Mouse (Mus musculus): ENCODE results near the gene Fut7.

Gene Fut7

DNA sequence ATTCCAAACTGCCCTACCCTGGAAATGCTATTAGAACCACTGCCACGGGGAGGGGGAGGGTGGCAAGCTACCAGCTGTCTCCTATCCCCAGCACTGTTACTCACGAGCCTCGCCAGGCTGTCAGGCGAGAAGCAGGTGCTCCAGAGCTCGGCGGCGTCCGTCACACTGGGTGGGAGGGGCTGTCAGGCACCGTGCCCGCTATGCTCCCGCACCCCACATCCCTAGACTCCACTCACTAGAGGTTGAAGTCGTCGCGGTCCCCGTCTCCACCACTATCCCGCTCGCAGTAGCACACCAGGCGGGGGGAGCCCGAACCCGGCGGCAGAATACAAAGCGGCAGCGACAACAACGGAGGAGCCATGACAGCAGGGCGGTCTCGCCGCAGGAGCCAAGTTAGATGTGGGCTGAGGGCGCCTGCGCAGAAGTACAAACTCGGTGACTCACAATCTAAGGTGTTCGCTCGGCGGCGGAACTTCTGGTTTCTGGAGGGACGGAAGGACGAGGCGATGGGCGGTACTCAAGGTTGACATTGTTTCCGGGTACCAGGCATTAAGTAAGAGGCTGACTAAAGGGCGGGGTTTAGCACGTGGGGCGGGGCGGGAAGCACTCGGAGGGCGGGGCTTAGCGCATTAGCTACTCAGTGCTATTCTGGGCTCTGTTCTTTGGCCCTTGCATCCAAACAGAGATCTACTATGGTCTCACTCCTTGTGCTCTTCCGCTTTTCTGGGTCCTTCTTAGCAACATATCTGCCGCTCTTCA lies 37.7 kb downstream of the Fut7 start, which contains the start of gene Paxx:
Gene Paxx (minus strand): TSS at position 544 of the 759 bp plus-strand sequence.
- DNase-seq, result peak; percentile 96

DNA sequence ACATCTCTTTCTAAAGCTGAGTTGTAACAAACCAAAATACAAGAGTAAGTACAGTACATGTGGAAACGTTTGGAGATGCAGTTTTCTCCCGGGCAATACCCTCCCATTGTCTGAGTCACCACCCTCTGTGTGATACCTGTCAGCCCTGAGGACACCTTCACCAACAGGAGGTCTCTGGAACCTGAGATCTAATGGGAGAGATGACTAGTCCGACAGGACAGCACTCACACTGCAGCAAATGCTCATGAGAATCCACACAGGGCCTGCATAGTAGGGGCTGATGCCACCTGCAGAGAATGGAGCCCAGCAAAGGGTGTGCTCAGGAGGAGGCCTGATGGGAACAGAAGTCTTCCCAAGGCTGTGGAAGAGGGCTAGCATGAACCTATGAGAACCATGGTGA lies 38.3 kb downstream of the Fut7 start:
- no peak for DNase-seq

DNA sequence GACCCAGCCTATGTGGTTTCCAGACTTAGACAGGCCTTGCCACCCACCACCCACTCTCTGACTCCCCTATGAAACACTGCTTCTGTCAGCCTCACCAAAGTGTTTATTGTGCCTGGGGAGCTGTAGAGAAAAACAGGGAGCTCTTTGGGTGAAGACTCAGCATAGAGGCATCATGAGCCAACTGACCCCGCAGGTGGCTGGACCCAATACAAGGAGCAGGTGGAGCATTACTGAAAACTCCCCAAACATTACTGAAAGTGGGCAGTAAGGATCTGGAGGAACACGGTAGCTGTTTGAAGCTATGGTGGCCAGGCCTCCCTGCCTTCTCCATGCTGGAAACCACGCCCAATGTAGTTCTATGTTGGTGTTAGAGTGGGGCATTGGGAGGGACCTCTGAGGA lies 40.6 kb downstream of the Fut7 start:
- DNase-seq, result no peak

DNA sequence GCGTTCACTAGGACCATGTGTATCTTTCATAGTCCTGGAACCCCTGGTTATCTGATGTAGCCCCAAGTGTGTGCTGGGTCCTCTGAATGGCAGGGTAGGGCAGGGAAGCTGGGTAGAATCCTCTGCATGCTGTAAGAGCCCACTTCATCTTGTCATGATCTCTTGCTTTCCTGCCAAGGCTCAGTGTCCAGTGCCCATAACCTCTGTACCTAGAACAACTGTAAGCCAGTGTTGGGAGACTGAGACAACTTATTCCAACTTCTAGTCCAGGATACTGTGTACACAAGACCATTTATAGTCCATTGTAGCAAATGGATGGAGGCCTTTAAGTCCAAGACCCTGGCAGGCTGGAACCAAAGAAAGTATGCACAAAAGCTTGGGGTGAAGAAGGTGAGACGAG lies 42.2 kb downstream of the Fut7 start:
- DNase-seq, result no peak

DNA sequence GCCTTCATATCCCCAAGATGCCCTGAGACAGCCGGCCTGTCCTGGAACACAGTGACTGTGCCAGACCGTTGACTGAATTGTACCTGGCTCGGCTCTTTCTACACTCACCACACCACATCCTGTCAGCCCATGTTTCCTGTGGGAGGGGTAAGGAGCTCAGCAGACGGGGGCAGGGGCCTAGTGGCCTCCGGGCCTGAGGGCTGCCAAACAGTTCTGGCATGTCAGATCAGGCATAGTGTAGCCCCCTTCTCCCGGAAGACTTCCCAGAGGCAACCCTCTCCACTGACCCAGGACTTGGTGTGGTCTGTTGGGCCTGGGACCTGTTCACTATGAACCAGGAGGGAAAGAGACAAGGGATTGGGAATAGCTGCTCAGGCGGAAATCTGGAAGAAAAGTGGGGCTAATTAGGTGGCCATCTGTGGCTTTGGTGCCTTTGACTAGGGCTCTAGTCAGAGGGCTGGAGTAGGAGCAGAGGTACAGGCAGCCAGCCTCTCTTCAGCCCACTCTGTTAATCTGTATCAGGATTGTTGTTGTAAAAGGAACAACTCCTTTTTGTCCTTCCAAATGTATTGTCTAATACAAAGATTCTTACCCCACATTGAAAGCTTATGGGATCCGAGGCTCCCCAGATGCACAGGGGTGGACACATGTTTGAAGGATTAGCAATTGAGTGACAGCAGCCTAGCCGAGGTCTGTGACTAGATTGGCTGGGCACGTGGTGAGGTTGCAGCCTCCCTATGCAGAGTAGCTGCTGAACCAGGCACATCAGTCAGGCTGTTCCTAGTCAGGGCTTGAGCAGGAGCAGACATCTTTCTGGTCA lies 43.0 kb downstream of the Fut7 start:
- DNase-seq, result no peak

DNA sequence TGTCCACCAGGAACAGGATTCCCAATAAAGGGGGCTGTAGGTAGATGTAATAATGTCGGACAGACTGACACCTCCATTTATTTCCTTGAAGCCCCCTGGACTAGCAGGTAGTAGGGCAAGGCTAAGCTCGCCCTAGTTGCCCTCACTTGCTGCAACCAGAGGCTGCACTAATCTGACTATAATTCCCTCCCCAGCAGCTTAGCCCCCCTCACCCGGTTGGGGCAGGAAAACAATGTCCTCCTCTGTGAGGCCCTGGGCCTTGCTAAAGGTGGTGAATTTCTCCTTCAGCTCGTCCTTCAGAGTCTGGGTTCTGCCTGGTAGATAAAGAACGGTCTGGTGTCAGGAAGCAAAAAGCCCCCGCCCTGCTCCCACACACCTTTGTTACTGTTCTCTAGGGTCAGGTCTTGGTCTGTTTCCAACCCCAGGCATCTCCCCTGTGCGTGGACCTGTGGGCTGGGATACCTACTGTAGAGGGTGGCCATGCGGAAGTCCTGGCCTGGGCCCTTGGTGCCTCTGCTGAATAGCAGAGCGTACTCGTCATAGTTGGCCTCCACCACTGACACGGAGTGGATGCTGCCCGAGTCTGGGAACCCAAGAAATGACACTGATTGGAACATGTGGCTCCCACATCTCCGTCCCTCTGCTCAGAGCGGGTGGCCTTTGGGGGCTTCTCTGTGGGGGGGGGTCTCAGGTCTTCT lies 44.7 kb downstream of the Fut7 start:
- DNase-seq, result no peak

DNA sequence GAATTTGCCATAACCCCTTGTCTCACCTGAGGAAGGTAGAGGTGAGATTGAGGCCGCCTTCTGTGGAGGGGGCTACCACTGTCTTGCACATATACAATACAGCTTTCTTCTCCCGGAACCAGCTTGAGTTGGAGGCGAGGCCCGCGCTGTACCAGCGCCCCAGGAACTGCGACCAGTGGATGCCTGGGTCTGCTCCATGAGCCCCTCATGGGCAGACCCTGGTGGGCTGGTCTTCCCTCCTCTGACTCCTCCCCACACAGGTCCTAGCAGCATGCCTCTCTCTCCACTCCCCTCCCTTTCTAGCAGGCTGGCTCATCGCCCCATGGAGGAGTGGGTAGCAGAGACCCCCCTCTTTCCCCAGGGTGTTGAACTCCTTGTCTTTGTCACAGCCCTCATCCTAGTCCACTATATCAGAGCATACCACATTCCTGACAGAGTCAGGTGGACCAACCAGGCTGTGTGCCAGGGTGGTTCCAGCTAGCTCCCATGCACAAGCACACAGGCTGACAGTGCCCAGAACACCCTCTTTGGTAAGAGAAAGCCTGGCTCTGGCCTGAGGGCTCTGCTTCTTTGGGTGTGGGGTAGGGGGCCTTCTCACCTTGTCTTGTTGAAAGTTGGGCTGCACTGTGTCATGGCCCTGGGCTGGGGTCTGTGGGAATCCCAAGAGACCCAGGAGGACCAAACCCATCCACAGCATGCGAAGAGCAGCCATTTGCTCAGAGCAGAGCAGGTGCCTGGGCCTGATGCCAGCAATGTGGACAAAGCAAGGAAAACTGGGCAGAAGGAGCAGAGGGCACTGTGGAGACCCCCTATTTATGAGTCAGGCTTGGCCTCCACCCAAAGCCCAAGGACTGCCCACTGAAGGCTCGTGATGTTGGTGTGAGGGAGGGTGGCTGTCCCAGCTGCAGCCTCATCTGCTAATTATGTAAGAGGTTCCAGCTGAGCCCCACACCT lies 46.2 kb downstream of the Fut7 start:
- DNase-seq, result peak; percentile 81

DNA sequence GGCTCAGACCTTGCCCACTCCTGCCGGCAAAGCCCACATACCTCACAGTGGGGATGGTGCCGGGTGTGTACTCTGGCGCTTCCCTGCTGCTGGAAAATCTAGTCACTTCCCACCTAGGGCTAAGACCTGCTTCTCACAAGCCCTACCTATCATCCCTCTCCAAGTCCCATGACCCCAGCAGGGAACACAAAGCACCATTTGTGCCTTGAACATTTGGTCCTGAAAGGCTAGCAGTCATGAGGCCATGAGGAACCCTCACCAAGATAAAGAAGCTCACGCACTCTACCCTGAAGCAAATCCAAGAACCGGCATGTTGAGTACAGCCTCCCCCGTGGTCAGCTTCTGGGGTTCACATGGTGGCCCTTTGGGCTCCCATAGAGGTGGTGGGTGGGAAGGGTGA lies 46.9 kb downstream of the Fut7 start, which contains the start of gene Ptgds:
Gene Ptgds (minus strand): TSS at position 78 of the 400 bp plus-strand sequence.
- no peak for DNase-seq

DNA sequence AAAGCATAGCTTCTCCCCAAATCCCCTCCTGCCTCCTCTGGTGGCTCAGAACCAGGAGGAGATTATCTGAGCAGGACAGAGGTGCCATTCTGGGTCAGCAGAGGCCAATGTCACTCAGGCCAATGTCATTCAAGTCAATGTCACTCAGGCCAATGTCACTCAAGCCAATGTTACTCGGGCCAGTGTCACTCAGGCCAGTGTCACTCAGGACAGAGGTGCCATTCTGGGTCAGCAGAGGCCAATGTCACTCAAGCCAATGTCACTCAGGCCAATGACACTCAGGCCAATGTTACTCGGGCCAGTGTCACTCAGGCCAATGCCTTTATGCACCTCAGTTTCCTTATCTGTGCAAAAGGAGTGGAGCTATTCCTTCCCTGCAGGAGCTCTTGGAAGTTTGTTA lies 49.5 kb downstream of the Fut7 start:
- no peak for DNase-seq

Data from layer of hippocampus, adult 9-11 months (tissue).